Mouse (Mus musculus) cortical plate, adult 2 months (tissue): ENCODE results near the gene Lsm7. TPM values are rescaled to one million over a fixed set of nuclear protein-coding genes. Genes with fewer than 3 reads are reported as not detected.
A peak's percentile ranks its signal among the peaks of the same experiment; 100 is the strongest.

Source experiments
- H3K27ac ChIP-seq: fragments of 200-500 bp; 2 replicates; pipeline ENCODE4 v1.5.1; 2012; ENCODE audit warnings: low read length, control low read depth, inconsistent platforms; ENCODE audit not compliant: insufficient read depth
- H3K4me1 ChIP-seq: fragments of 200-500 bp; 2 replicates; pipeline ENCODE4 v1.6.1; 2011; ENCODE audit warnings: low read length; ENCODE audit not compliant: control insufficient read depth, insufficient read depth
- H3K4me3 ChIP-seq: fragments of 200-500 bp; 2 replicates; pipeline ENCODE4 v1.5.1; 2011; ENCODE audit warnings: mild to moderate bottlenecking, low read length, control low read depth; ENCODE audit not compliant: insufficient read depth
- CTCF ChIP-seq: fragments of 200-500 bp; IDR thresholded peaks from 2 replicates; pipeline ENCODE4 v1.5.1; 2011; ENCODE audit warnings: mild to moderate bottlenecking, control low read depth, low read length; ENCODE audit not compliant: insufficient read depth; ENCODE audit errors: extremely low read depth
- POLR2A ChIP-seq: fragments of 200-500 bp; IDR thresholded peaks from 2 replicates; pipeline ENCODE4 v1.6.1; 2011; ENCODE audit warnings: mild to moderate bottlenecking, low read length, control low read depth; ENCODE audit not compliant: insufficient read depth; ENCODE audit errors: extremely low read depth
- polyA plus RNA-seq: library from polyadenylated mRNA; depleted of rRNA; stranded (reverse); fragments of >200 nt; gene quantifications from 2 replicates; pipeline ENCODE4 v1.2.3, GENCODE M21; 2012

Lsm7 gene
- polyA plus RNA-seq, 1 experiment = 223 TPM

DNA sequence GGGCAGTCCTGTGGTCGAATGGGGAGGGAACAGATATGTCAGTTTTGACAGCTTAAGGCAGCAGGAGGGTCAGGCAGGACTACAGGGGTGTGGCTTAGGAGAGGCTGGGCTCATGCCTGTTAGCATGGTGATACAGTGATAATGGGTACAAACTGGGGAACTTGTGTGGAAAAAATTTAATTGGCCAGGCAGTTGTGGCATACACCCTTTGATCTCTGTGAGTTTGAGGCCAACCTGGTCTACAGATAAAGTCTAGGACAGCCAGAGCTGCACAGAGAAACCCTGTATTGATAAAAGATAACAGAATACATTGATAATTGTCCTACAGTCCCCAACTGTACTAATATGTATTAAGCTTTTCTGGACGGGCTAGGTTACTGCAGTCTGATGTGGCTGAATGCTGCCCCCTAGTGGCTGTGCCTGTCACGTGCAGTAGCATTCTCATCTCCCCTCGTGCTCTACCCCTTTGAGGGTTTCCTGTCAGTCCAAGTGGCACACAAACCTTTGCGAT lies 25.2 kb upstream of the Lsm7 start:
- Histone ChIP-seq H3K4me3 (no peak overlapping the region), H3K27ac (no peak overlapping the region)
- no peak for TF ChIP-seq POLR2A
- peak; percentile 86 for TF ChIP-seq CTCF

DNA sequence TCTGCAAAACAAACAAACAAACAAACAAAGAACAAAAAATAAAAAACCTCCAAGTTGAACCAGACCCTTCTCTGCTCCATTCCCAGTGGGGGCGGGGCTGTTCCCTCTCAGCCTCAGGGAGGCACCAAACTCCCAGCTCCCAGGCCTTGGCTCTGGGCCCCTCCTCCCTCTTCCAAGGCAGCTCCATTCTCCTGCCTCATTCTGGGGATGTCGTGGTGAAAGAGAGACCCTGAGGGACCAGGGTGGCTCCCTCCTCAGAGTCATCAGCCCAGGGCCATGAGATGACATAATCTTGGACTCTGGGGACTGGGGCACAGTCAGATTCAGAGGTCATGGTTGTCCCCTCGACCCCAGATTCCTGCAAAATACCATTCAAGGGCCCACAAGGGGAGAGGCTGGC lies 21.6 kb upstream of the Lsm7 start:
- H3K4me1 ChIP-seq = no peaks in the 10 kb centered on the region
- no peak overlapping the region for H3K4me3 ChIP-seq
- TF ChIP-seq POLR2A = no peak
- no peak for TF ChIP-seq CTCF
- H3K27ac ChIP-seq = no peak overlapping the region

More for the DNA sequence above, 25.2 kb upstream of the Lsm7 start:
- H3K4me1 ChIP-seq = no peaks in the 10 kb centered on the region

GRCm38 (mm10) chr10:80876028-80876427 lies 21.0 kb upstream of the Lsm7 start:
- Histone ChIP-seq H3K27ac (no peak overlapping the region), H3K4me3 (no peak overlapping the region), H3K4me1 (no peaks in the 10 kb centered on the region)
- no peak for TF ChIP-seq POLR2A
- peak; percentile 82 for TF ChIP-seq CTCF

DNA sequence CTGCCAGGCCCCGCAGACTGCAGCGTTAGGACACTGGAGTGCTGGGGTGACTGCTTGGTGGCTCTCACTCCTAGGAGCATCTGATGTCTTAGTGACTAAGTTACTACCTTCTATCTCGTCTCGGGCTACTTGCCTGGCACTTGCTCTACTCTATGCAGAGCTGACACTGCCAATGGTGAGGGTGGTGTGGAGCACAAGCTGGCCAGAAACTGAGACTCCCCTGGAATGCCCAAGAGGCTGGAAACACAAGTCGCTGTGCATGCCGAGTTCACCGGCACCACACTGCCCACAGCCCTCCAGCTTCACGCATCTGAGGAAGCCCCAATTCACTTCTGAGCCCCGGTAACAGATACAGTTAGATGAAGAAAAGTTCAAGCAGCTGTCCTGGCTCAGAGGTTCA lies 19.0 kb upstream of the Lsm7 start:
- TF ChIP-seq CTCF (no peak), POLR2A (no peak)
- Histone ChIP-seq H3K4me1 (no peaks in the 10 kb centered on the region), H3K4me3 (no peak overlapping the region), H3K27ac (no peak overlapping the region)

DNA sequence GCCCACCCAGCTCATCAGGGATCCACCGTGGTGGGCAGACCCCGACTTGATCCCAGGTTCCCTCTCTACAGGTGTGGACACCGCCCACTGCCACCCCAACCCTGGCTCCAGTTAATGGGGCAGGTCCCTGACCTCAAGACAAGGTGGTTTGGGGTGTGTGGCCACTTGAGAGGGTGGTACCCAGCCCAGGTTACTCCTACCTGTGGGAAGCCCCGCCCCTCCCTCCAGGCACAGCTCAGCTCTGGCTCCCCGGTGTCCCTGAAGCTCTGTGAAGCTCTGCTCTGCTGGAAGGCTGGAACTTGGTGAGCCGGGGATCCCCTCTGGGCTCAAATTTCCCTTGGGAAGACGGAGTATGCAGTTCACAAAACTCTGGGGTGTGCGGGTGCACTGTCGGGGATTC lies 16.6 kb upstream of the Lsm7 start, which contains the start of gene Tmprss9:
TSS of gene Tmprss9 (plus strand) at position 268 of the 400 bp plus-strand sequence.
- Histone ChIP-seq H3K27ac (no peak within 1 kb of the TSS), H3K4me1 (no peaks in the 10 kb centered on the region), H3K4me3 (no peak within 1 kb of the TSS)
- TF ChIP-seq CTCF = no peak
- TF ChIP-seq POLR2A = no peak

- no peaks in the 10 kb centered on the region for H3K4me1 ChIP-seq
- no peak overlapping the region for H3K27ac ChIP-seq
- H3K4me3 ChIP-seq = no peak overlapping the region
- TF ChIP-seq CTCF = no peak
- TF ChIP-seq POLR2A = no peak
These were observed 16.0 kb upstream of the Lsm7 start for GRCm38 (mm10) chr10:80870993-80871392.

DNA sequence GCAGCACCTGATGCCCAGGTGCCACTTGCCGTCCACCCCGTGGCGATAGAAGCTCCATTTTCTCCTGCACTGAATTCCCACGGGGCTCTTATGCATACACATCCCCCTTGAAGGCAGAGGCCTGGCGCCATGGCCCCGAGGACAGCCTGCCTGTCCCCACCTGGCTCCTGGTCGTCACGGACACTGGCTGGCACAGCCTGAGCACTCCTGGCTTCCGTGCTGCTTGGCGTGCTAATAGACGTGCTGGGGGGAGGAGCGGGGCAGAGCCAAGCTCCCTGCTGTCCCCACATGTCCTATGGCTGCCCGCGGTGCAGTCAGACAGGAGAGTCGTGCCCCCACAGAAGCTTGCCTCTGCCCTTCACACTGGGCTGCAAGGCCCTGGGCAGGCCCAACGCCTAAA lies 9.4 kb upstream of the Lsm7 start:
- no peak overlapping the region for H3K27ac ChIP-seq
- no peaks in the 10 kb centered on the region for H3K4me1 ChIP-seq
- no peak overlapping the region for H3K4me3 ChIP-seq
- TF ChIP-seq CTCF = no peak
- TF ChIP-seq POLR2A = no peak

GRCm38 (mm10) chr10:80862305-80862704 lies 7.3 kb upstream of the Lsm7 start:
- no peaks in the 10 kb centered on the region for H3K4me1 ChIP-seq
- TF ChIP-seq POLR2A (no peak), CTCF (no peak)

GRCm38 (mm10) chr10:80858350-80858935 lies 3.4 kb upstream of the Lsm7 start:
- H3K4me1 ChIP-seq = peaks cover 4% of the 10 kb centered on the region; the same call in 1 of the 2 replicates
- no peak overlapping the region for H3K4me3 ChIP-seq
- peak overlapping the region; percentile 48; the same call in 1 of the 2 replicates for H3K27ac ChIP-seq
- TF ChIP-seq POLR2A (no peak), CTCF (no peak)

More at GRCm38 (mm10) chr10:80862305-80862704, 7.3 kb upstream of the Lsm7 start:
- H3K27ac ChIP-seq = no peak overlapping the region
- no peak overlapping the region for H3K4me3 ChIP-seq

DNA sequence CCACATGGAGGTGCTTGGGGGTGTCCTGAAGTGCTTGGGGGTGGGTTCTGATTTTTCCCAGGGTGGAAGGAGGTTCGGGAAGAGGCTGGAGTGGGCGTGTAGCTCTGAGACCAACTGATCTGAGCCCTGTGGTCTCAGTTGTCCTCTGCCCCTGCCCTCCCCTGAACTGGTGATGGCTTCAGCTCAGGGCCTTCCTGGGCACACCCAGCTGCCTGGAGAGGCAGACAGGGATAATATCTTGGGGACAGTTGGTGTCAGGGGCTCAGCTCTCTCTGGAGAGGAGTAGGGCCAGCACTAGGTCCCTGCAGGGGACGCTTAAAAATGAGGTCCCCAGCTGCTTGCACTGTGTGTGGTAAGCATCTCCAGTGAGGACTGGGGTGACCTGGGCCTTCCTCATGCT lies 2.8 kb upstream of the Lsm7 start:
- TF ChIP-seq POLR2A = no peak
- TF ChIP-seq CTCF = no peak
- peak overlapping the region; percentile 48; the same call in 1 of the 2 replicates for H3K27ac ChIP-seq
- H3K4me3 ChIP-seq = no peak overlapping the region
- peaks cover 4% of the 10 kb centered on the region; the same call in 1 of the 2 replicates for H3K4me1 ChIP-seq
